Mouse (Mus musculus) myocyte (in vitro differentiated cells): ENCODE results near the gene 1700020N01Rik. TPM values are rescaled to one million over a fixed set of nuclear protein-coding genes. Genes with fewer than 3 reads are reported as not detected.

Experiments
- H3K27me3 ChIP-seq: one replicate; pipeline ENCODE4 v1.6.1; 2011; ENCODE audit not compliant: control insufficient read depth, insufficient read depth, insufficient read length
- H3K36me3 ChIP-seq: one replicate; pipeline ENCODE4 v1.6.1; 2011; ENCODE audit not compliant: control insufficient read depth, insufficient read depth
- H3K4me2 ChIP-seq: one replicate; pipeline ENCODE4 v1.6.1; 2011; ENCODE audit warnings: low read depth, control low read depth
- H3K4me3 ChIP-seq: one replicate; pipeline ENCODE4 v1.5.1; 2011; ENCODE audit warnings: mild to moderate bottlenecking, control low read depth, moderate library complexity
- H3K79me2 ChIP-seq: one replicate; pipeline ENCODE4 v1.6.1; 2011; ENCODE audit not compliant: control insufficient read depth, insufficient read depth
- H3ac ChIP-seq: one replicate; pipeline ENCODE4 v1.6.1; 2011; ENCODE audit not compliant: control insufficient read depth, insufficient read length
- CEBPB ChIP-seq: IDR thresholded peaks from 2 replicates; pipeline ENCODE4 v1.6.1; 2011; ENCODE audit warnings: mild to moderate bottlenecking, moderate library complexity; ENCODE audit not compliant: poor library complexity, insufficient read depth, severe bottlenecking
- E2F4 ChIP-seq: IDR thresholded peaks from one replicate; pipeline ENCODE4 v1.6.1; 2011; ENCODE audit warnings: mild to moderate bottlenecking, control low read depth, moderate library complexity; ENCODE audit not compliant: insufficient read depth
- MAX ChIP-seq: IDR thresholded peaks from one replicate; pipeline ENCODE4 v1.6.1; 2011; ENCODE audit warnings: low read depth, mild to moderate bottlenecking, control low read depth
- MYOD1 ChIP-seq, 3 experiments: IDR thresholded peaks; one replicate each; pipeline ENCODE4 v1.6.1; 2011; ENCODE audit warnings: control low read depth in 2 of 3, low read depth in 2 of 3, mild to moderate bottlenecking in 2 of 3, moderate library complexity in 1 of 3; ENCODE audit not compliant: insufficient read length in 2 of 3, control insufficient read depth in 1 of 3
- MYOG ChIP-seq, 3 experiments: IDR thresholded peaks; one replicate each; pipeline ENCODE4 v1.6.1; 2011; ENCODE audit warnings: control low read depth in 2 of 3, low read depth in 2 of 3, mild to moderate bottlenecking in 2 of 3; ENCODE audit not compliant: insufficient read length in 2 of 3, control insufficient read depth in 1 of 3, insufficient read depth in 1 of 3
- POLR2A ChIP-seq: IDR thresholded peaks from one replicate; pipeline ENCODE4 v1.6.1; 2011; ENCODE audit warnings: low read depth, mild to moderate bottlenecking, control low read depth, moderate library complexity; ENCODE audit not compliant: insufficient read length
- POLR2AphosphoS2 ChIP-seq: IDR thresholded peaks from one replicate; pipeline ENCODE4 v1.6.1; 2011; ENCODE audit warnings: low read depth, control low read depth; ENCODE audit not compliant: insufficient read length
- REST ChIP-seq: IDR thresholded peaks from one replicate; pipeline ENCODE4 v1.6.1; 2011; ENCODE audit warnings: mild to moderate bottlenecking, control low read depth, moderate library complexity; ENCODE audit not compliant: insufficient read depth, insufficient read length
- SRF ChIP-seq: IDR thresholded peaks from one replicate; pipeline ENCODE4 v1.6.1; 2011; ENCODE audit warnings: low read depth; ENCODE audit not compliant: control insufficient read depth, insufficient read length
- TCF12 ChIP-seq: IDR thresholded peaks from one replicate; pipeline ENCODE4 v1.6.1; 2011; ENCODE audit warnings: mild to moderate bottlenecking, control low read depth; ENCODE audit not compliant: poor library complexity, insufficient read depth, severe bottlenecking
- TCF3 ChIP-seq: IDR thresholded peaks from one replicate; pipeline ENCODE4 v1.6.1; 2011; ENCODE audit warnings: low read depth, control low read depth; ENCODE audit not compliant: insufficient read length
- USF1 ChIP-seq: IDR thresholded peaks from one replicate; pipeline ENCODE4 v1.6.1; 2011; ENCODE audit warnings: low read depth, mild to moderate bottlenecking, control low read depth, moderate library complexity
- polyA plus RNA-seq: library from polyadenylated mRNA; unstranded; fragments of >200 nt; fragmentation: generic; extraction: Trizol; gene quantifications from one replicate; pipeline ENCODE4 v1.2.1, GENCODE M21; 2012; ENCODE audit warnings: missing spikeins

1700020N01Rik gene
- polyA plus RNA-seq, 1 experiment = not detected

DNA sequence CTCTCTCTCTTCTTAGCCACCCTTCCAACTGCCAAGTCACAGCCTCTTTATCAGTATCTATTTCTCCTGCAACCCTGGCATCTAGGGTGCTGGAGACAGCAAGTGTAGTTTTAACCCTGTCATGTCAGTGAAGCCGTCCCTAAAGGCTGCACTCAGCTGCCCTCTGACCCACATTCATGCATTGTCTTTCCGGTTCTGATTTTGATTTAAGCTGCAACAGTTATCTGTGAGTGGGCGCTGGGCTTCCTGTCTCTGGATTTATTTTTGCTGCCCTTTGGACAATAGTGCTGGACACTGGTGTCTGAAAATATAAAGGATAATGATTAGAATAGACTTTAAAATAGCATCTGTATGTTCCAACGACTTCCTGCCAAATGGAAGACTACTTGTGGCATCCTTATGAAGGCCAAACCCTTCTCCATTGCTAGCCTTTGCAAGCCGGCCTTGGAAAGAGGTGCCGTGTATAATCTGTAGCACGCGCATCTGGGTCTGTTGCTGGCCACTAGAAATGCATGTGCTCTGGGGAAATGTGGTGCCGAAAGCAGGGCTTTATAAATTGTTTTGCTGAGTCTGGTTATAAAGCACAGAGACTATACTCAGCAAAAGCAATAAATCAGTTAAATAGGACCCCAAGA lies 44.0 kb upstream of the 1700020N01Rik start:
- H3K36me3 ChIP-seq = no peaks in the 10 kb centered on the region
- H3K27me3 ChIP-seq = no peaks in the 10 kb centered on the region
- no peak overlapping the region for H3ac ChIP-seq
- TF ChIP-seq POLR2AphosphoS2 = no peak
- TF ChIP-seq USF1 = no peak
- no peak for TF ChIP-seq SRF
- no peak for TF ChIP-seq CEBPB
- TF ChIP-seq E2F4 = no peak
- TF ChIP-seq TCF3 = no peak
- no peak for TF ChIP-seq MAX
- no peak for TF ChIP-seq MYOG (IDR thresholded peaks at IDR 0.05; ENCODE audit: control insufficient read depth in 1 of 3, insufficient read depth in 1 of 3, insufficient read length in 2 of 3, low read depth in 2 of 3)
- no peak for TF ChIP-seq MYOD1 (IDR thresholded peaks at IDR 0.05; ENCODE audit: control insufficient read depth in 1 of 3, insufficient read length in 2 of 3, low read depth in 2 of 3)
- TF ChIP-seq POLR2A = no peak
- no peak for TF ChIP-seq REST
- no peak for TF ChIP-seq TCF12
- no peak overlapping the region for H3K4me2 ChIP-seq
- H3K4me3 ChIP-seq = no peak overlapping the region
- H3K79me2 ChIP-seq = no peaks in the 10 kb centered on the region

GRCm38 (mm10) chr10:21552967-21553682 lies 39.8 kb upstream of the 1700020N01Rik start:
- Histone ChIP-seq H3K4me3 (no peak overlapping the region), H3K36me3 (no peaks in the 10 kb centered on the region), H3K4me2 (no peak overlapping the region), H3K27me3 (no peaks in the 10 kb centered on the region), H3K79me2 (no peaks in the 10 kb centered on the region), H3ac (no peak overlapping the region)
- TF ChIP-seq POLR2A = no peak
- TF ChIP-seq TCF3 = no peak
- TF ChIP-seq REST = no peak
- TF ChIP-seq USF1 = no peak

DNA sequence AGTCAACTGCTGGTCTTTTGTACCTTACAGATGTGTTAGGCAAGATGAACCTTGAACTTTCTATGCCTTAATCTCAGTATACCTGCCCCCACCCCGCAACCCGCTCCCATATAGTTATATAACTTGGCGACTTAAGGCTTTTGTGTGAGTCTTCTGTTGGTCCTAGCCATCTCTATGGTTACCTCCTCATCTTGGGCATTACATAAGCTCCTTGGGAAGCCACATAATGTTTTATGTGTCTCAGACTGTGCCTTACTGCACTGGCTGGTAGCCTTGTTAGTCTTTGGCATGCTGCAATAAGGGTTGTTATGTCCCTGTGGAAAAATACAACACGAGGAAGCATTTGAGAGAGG lies 39.3 kb upstream of the 1700020N01Rik start:
- no peaks in the 10 kb centered on the region for H3K79me2 ChIP-seq
- H3K36me3 ChIP-seq = no peaks in the 10 kb centered on the region
- H3K4me3 ChIP-seq = no peak overlapping the region
- H3ac ChIP-seq = no peak overlapping the region
- TF ChIP-seq TCF3 (no peak), E2F4 (no peak), POLR2AphosphoS2 (no peak), SRF (no peak), MYOD1 (IDR thresholded peaks at IDR 0.05; ENCODE audit: control insufficient read depth in 1 of 3, insufficient read length in 2 of 3, low read depth in 2 of 3) (no peak), MAX (no peak), USF1 (no peak), POLR2A (no peak), TCF12 (no peak), REST (no peak), MYOG (IDR thresholded peaks at IDR 0.05; ENCODE audit: control insufficient read depth in 1 of 3, insufficient read depth in 1 of 3, insufficient read length in 2 of 3, low read depth in 2 of 3) (no peak), CEBPB (no peak)
- H3K27me3 ChIP-seq = no peaks in the 10 kb centered on the region
- no peak overlapping the region for H3K4me2 ChIP-seq

DNA sequence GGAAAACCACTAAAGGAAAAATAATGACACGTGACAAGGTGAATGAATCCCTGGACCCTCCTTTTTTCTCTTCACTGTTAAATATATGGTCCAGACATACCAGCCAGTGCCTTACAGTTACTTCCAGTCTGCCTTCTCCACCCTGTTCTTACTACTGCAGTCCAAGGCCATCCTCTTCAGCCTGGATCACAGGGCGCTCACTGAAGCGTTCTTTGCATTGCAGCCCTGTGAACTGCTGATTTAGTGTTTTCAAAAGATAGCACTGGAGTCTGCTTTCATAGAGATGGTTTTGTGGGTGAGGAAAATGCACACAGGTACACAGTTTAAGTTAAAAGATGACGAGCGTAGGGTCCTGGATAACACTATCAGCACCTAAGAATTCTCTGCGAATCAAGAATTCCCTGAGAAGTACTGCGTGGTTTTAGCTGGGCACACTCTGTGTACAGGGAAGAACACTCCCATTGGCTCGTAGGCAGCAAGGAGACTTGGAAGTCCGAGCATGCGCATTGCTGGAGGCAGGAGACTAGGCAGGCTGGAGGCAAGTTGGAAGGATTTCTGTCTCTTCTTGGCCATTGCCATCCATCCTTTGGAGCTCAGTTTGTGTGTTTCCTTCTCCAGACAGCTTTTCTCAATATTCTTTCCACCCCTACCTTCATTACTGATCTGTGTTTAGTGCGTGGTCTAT lies 37.9 kb upstream of the 1700020N01Rik start:
- no peaks in the 10 kb centered on the region for H3K27me3 ChIP-seq
- no peaks in the 10 kb centered on the region for H3K79me2 ChIP-seq

More for the DNA sequence above, 37.9 kb upstream of the 1700020N01Rik start:
- H3K4me2 ChIP-seq = no peak overlapping the region
- H3K4me3 ChIP-seq = no peak overlapping the region
- TF ChIP-seq SRF = no peak
- no peak for TF ChIP-seq REST
- TF ChIP-seq TCF3 = no peak
- no peak for TF ChIP-seq USF1
- no peak for TF ChIP-seq TCF12
- TF ChIP-seq POLR2AphosphoS2 = no peak
- TF ChIP-seq MAX = no peak
- TF ChIP-seq CEBPB = no peak
- TF ChIP-seq MYOG (IDR thresholded peaks at IDR 0.05; ENCODE audit: control insufficient read depth in 1 of 3, insufficient read depth in 1 of 3, insufficient read length in 2 of 3, low read depth in 2 of 3) = no peak
- TF ChIP-seq E2F4 = no peak
- TF ChIP-seq POLR2A = no peak
- TF ChIP-seq MYOD1 (IDR thresholded peaks at IDR 0.05; ENCODE audit: control insufficient read depth in 1 of 3, insufficient read length in 2 of 3, low read depth in 2 of 3) = no peak
- no peaks in the 10 kb centered on the region for H3K36me3 ChIP-seq
- H3ac ChIP-seq = no peak overlapping the region
